13 mouse cellular contexts compared by ENCODE assay signal in the genomic region with DNA sequence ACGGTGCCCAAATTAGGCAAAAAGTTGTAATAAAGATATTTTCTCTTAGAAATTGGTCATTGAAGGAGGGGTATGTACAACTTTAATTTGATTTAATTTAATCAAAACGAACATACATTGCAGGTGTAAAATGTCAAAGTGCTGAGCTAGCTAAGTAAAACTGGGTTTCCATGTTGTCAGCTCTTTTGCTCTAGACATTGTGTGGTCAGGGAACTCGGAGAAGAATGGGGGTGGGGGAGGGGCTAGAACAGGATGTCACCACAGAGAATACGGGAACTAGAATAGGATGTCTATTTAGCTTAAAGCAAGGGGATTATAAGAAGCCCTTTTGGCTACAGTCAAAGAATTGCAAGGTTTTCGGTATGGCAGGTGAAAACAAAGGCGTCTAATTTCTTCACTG. TPM values are rescaled to one million over a fixed set of nuclear protein-coding genes. Genes with fewer than 3 reads are reported as not detected.
A peak's percentile ranks its signal among the peaks of the same experiment; 100 is the strongest.
DNase-seq lines count a peak whose midpoint lies in the region; ATAC-seq lines count a peak whose summit lies in the region.
"Had no signal": no experiment of that assay in that cellular context is flagged by ENCODE, and none has a peak within 500 bp of the region (broad histone marks: within the 10 kb centered on the region; RNA-seq: fewer than 3 reads in every experiment).

No protein-coding gene starts in this region.

- H3K4me2 ChIP-seq in kidney, embryonic 16.5 days (replicated peaks; ENCODE audit: low read depth, low read length) = no peak overlapping the region
- no peak overlapping the region; the same call in 1 of the 2 replicates for H3K4me2 ChIP-seq in neural tube, embryonic 15.5 days

- H3K27me3 ChIP-seq in kidney, embryonic 16.5 days (ENCODE audit: insufficient read depth, low read length) = no peaks in the 10 kb centered on the region
- H3K27me3 ChIP-seq in neural tube, embryonic 15.5 days (replicated peaks) = no peaks in the 10 kb centered on the region

- no peak overlapping the region for H3K4me3 ChIP-seq in kidney, embryonic 16.5 days (ENCODE audit: low read length)
- H3K4me3 ChIP-seq in neural tube, embryonic 15.5 days (replicated peaks) = no peak overlapping the region

- peaks cover 9% of the 10 kb centered on the region; the same call in 1 of the 2 replicates for H3K4me1 ChIP-seq in kidney, embryonic 16.5 days (ENCODE audit: insufficient read depth, low read length)
- peaks cover 20% of the 10 kb centered on the region for H3K4me1 ChIP-seq in neural tube, embryonic 15.5 days

- DNase-seq in kidney, adult 9 months = no peak
- DNase-seq in Muller cell, postnatal 12 days (ENCODE audit: inconsistent ontology term) = peak; percentile 46
- DNase-seq in gastrocnemius, postnatal 10 days = no peak
- no peak for DNase-seq in lung, postnatal 25 days (ENCODE audit: low spot score)
- DNase-seq: gastrocnemius, postnatal 36 days; thymus, postnatal 25 days had no signal

- 67% methylated on average over 6 of the region's 6 CpGs for WGBS in kidney, embryonic 16.5 days
- WGBS in neural tube, embryonic 15.5 days = 61% methylated on average over 6 of the region's 6 CpGs

- ATAC-seq in kidney, embryonic 16.5 days (ENCODE audit: low FRiP score, low TSS enrichment) = no peak
- peak; percentile 68 to 72; a peak in 3 of 4 replicates for ATAC-seq in hematopoietic stem cell, adult 5-6 weeks (replicated peaks in 1 of 2; ENCODE audit: insufficient read depth in 1 of 2, low FRiP score in 2 of 2, low TSS enrichment in 1 of 2, low read depth in 1 of 2, poor library complexity in 2 of 2, severe bottlenecking in 2 of 2)
- ATAC-seq in neural tube, embryonic 15.5 days (ENCODE audit: low FRiP score) = no peak
- ATAC-seq: midbrain, embryonic 16.5 days had no signal

- H3K27ac ChIP-seq in kidney, embryonic 16.5 days (ENCODE audit: low read length) = peak overlapping the region; percentile 12; the same call in 1 of the 2 replicates
- H3K27ac ChIP-seq in neural tube, embryonic 15.5 days (replicated peaks) = peak overlapping the region; percentile 58

- no peaks in the 10 kb centered on the region for H3K36me3 ChIP-seq in kidney, embryonic 16.5 days (ENCODE audit: insufficient read depth, low read length)
- no peaks in the 10 kb centered on the region for H3K36me3 ChIP-seq in neural tube, embryonic 15.5 days

- H3K9ac ChIP-seq in kidney, embryonic 16.5 days (replicated peaks; ENCODE audit: low read length) = no peak overlapping the region; the same call in 1 of the 2 replicates
- H3K9ac ChIP-seq in neural tube, embryonic 15.5 days (replicated peaks) = no peak overlapping the region

- no peaks in the 10 kb centered on the region for H3K9me3 ChIP-seq in kidney, embryonic 16.5 days (ENCODE audit: low read length)
- H3K9me3 ChIP-seq in neural tube, embryonic 15.5 days (replicated peaks) = no peaks in the 10 kb centered on the region

RNA-seq across cellular contexts. Expression of gene Gm11077, which starts 38.2 kb away (rescaled TPM):
- not detected in 2 replicates for polyA plus RNA-seq in kidney, embryonic 16.5 days (2015; fragmentation: Nextera tagmentation; extraction: Ambion mirVana)
- not detected in 2 replicates for total RNA-seq in hematopoietic stem cell, adult 5-6 weeks (2017)
- not detected in 2 replicates for polyA plus RNA-seq in neural tube, embryonic 15.5 days (2015; fragmentation: Nextera tagmentation; extraction: Ambion mirVana)
- total RNA-seq in gastrocnemius, postnatal 10 days (2021) = not detected
- total RNA-seq: gastrocnemius, postnatal 36 days; left cerebral cortex, postnatal 25 days had no signal
- polyA plus RNA-seq: forebrain, embryonic 11.5 days; lung, embryonic 16.5 days; midbrain, embryonic 16.5 days had no signal

Comparison
In these comparisons a context has a peak if more than half of its experiments do, and no peak if none do; other contexts are left out.
1. ATAC-seq: peak in hematopoietic stem cell, adult 5-6 weeks (2 of 2); none in kidney, embryonic 16.5 days (single experiment) and neural tube, embryonic 15.5 days (single experiment).